Mouse (Mus musculus) neural tube, embryonic 15.5 days (tissue): ENCODE data around the gene Polr2b. TPM values are rescaled to one million over a fixed set of nuclear protein-coding genes. Genes with fewer than 3 reads are reported as not detected.

Experiments used
- ATAC-seq: fragments of 200-750 bp; cut with Nextera tagmentation; 2 replicates; pipeline ENCODE4 v1.8.0; 2017; ENCODE audit warnings: mild to moderate bottlenecking, moderate TSS enrichment, moderate library complexity; ENCODE audit not compliant: low FRiP score
- H3K27ac ChIP-seq: fragments of 300-500 bp; sonication (generic); replicated peaks from 2 replicates; pipeline ENCODE4 v1.5.1; 2015; ENCODE audit warnings: mild to moderate bottlenecking, inconsistent platforms
- H3K27me3 ChIP-seq: fragments of 300-500 bp; sonication (generic); replicated peaks from 2 replicates; pipeline ENCODE4 v1.6.1; 2015; ENCODE audit warnings: inconsistent platforms
- H3K36me3 ChIP-seq: fragments of 300-500 bp; sonication (generic); 2 replicates; pipeline ENCODE4 v1.6.1; 2015; ENCODE audit warnings: inconsistent platforms
- H3K4me1 ChIP-seq: fragments of 300-500 bp; sonication (generic); 2 replicates; pipeline ENCODE4 v1.6.1; 2015; ENCODE audit warnings: inconsistent platforms
- H3K4me2 ChIP-seq: fragments of 300-500 bp; sonication (generic); 2 replicates; pipeline ENCODE4 v1.6.1; 2015; ENCODE audit warnings: inconsistent platforms, mild to moderate bottlenecking, moderate library complexity
- H3K4me3 ChIP-seq: fragments of 300-500 bp; sonication (generic); replicated peaks from 2 replicates; pipeline ENCODE4 v1.5.1; 2015; ENCODE audit warnings: mild to moderate bottlenecking, inconsistent platforms
- H3K9ac ChIP-seq: fragments of 300-500 bp; sonication (generic); replicated peaks from 2 replicates; pipeline ENCODE4 v1.6.1; 2015; ENCODE audit warnings: mild to moderate bottlenecking, inconsistent platforms
- H3K9me3 ChIP-seq: fragments of 300-500 bp; sonication (generic); replicated peaks from 2 replicates; pipeline ENCODE4 v1.6.1; 2016; ENCODE audit warnings: inconsistent platforms
- WGBS: fragments of 180-500 bp; shearing (Covaris S2); methylation state at CpG from one replicate; pipeline ENCODE4 v1.1.7; 2015; ENCODE audit warnings: mixed read lengths; 5-methylcytosine and 5-hydroxymethylcytosine counted together
- polyA plus RNA-seq: library from polyadenylated mRNA; unstranded; fragments of >200 nt; fragmentation: Nextera tagmentation; extraction: Ambion mirVana; gene quantifications from 2 replicates; pipeline ENCODE4 v1.2.1, GENCODE M21; 2015

The Polr2b gene
- 52.2 and 54.0 TPM in 2 replicates for polyA plus RNA-seq

DNA sequence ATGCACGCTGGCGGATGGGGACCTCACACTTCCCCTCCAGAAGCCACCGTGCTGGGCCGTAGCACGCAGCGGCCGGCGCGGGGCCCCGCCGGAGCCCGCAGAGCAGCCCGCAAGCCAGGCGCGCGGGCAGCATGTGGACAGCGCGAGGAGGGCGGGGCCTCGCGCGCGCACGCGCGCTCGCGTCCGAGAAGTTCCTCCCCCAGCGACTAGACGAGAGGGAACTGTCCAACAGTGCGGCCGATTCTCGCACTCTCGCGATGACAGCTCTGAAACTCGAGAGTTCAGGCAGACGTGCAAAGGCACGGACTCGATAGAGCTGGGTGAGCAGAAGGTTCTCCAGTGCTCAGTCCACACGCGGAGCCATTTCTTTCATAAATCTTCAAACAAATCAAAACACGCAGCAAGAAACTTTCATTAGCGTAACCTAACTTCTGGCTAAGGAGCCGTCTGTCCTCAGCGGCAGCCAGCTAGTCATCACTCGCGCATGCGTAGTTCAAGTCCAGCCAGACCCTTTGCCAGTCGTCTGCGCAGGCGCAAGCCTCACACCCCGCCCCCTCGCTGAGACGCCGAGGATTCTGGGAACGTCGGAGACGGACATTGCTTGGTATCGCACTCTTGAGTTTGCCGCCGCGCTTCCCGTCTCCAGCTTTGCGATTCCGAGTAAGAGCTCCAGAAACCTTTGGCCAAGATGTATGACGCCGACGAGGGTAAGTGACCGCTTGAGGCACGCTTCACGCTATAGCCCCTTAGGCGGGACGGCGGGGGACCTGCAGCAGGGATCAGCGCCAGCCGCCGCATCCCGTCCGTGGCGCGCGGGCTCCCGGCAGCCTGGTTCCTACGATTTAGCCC is at the start of gene Polr2b, which contains the start of gene Noa1:
Polr2b (plus strand) TSS at position 224 of the 849 bp plus-strand sequence.
Noa1 (minus strand) TSS at position 161 of the 849 bp plus-strand sequence.
- Histone ChIP-seq H3K9me3 (no peaks in the 10 kb centered on the region), H3K27ac (peak within 1 kb of the TSS; percentile 91), H3K27me3 (no peaks in the 10 kb centered on the region), H3K4me2 (peak within 1 kb of the TSS; percentile 99), H3K4me3 (peak within 1 kb of the TSS; percentile 69), H3K36me3 (peaks cover 33% of the 10 kb centered on the region), H3K4me1 (peaks cover 34% of the 10 kb centered on the region), H3K9ac (peak within 1 kb of the TSS; percentile 81)
- under 1% methylated on average over 85 of the region's 85 CpGs for WGBS
- ATAC-seq = peak; percentile 96

DNA sequence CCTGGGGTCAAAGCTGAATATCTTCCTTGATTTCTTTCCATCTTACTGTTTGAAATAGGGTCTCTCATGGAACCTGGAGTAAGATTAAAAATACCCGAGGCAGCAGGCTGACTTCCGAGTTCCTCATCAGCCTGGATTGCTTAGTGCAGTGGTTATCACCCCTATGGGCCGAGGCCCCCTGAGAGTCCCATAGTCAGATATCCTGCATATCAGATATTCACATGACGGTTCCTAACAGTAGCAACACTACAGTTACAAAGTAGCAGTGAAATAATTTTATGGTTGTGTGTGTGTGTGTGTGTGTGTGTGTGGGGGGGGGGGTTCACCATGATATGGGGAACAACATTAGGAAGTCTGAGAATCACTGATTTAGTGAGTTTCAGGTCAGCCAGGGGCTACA is 48.8 kb upstream of the Polr2b start:
- H3K27me3 ChIP-seq = no peaks in the 10 kb centered on the region
- H3K9me3 ChIP-seq = no peaks in the 10 kb centered on the region
- no peak overlapping the region for H3K4me3 ChIP-seq
- no peaks in the 10 kb centered on the region for H3K36me3 ChIP-seq
- 82% methylated on average over 4 of the region's 4 CpGs for WGBS
- no peaks in the 10 kb centered on the region for H3K4me1 ChIP-seq
- no peak overlapping the region for H3K9ac ChIP-seq
- no peak overlapping the region for H3K27ac ChIP-seq
- ATAC-seq = no peak
- no peak overlapping the region for H3K4me2 ChIP-seq

DNA sequence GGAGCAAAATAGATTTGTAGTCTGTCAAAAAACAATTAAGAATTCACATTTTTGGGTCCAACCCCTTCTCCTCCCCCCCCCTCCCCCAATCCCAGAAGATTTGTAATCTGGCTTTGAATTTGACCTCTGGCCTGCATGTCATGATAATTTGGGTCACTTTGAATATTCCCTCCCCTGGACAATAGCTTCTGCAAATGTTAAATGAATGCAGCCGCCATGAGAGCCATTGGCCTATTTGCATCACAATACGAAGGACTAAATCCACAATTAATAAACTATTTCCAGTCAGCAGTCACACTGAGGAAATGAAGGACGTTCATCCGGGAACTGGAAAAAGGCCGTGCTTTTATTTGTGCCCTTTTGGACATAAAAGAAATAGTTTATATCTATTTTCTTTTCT is 47.8 kb upstream of the Polr2b start:
- Histone ChIP-seq H3K9me3 (no peaks in the 10 kb centered on the region), H3K4me2 (no peak overlapping the region), H3K4me3 (no peak overlapping the region), H3K4me1 (peaks cover 6% of the 10 kb centered on the region), H3K36me3 (no peaks in the 10 kb centered on the region), H3K27me3 (no peaks in the 10 kb centered on the region), H3K9ac (no peak overlapping the region), H3K27ac (no peak overlapping the region)
- WGBS = 20% methylated on average over 5 of the region's 5 CpGs
- ATAC-seq = no peak

DNA sequence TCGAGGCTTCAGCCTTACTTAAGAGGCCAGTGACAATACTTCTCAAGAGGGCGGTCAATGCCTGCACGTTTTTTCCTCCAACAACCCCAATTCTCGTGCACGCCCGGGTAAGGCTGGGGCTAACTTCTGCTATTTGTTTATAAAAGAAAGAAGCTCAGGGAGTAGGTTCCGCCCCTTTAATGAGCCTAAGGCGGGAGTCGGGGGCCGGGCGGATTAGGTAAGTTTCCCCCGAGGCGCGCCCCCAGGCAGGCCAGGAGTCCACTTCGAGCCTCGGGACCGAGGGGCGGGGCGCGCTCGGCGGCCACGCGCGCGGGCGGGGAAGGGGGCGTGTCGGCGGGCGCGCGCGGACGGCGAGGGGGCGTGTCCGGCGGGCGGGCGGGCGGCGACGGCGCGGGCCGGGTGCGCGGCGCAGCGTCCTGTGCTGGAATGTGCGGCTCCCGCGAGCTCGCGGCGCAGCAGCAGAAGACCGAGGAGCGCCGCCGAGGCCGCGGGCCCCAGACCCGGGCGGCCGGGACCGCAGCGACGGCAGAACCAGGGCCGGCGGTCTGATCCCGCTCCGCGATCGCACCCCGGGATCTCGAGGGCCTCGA is 44.8 kb upstream of the Polr2b start, which contains the start of gene Rest:
Rest (plus strand) TSS at position 411 of the 590 bp plus-strand sequence.
- peaks cover 8% of the 10 kb centered on the region; the same call in 1 of the 2 replicates for H3K36me3 ChIP-seq
- H3K4me2 ChIP-seq = peak within 1 kb of the TSS; percentile 67
- no peaks in the 10 kb centered on the region for H3K9me3 ChIP-seq
- H3K9ac ChIP-seq = peak within 1 kb of the TSS; percentile 75
- H3K4me1 ChIP-seq = peaks cover 16% of the 10 kb centered on the region
- WGBS = under 1% methylated on average over 72 of the region's 78 CpGs
- H3K4me3 ChIP-seq = peak within 1 kb of the TSS; percentile 72
- H3K27ac ChIP-seq = peak within 1 kb of the TSS; percentile 85
- ATAC-seq = peak; percentile 89
- 0 out of 2 replicates have a peak, but pooled peaks cover 2% of the 10 kb centered on the region for H3K27me3 ChIP-seq

DNA sequence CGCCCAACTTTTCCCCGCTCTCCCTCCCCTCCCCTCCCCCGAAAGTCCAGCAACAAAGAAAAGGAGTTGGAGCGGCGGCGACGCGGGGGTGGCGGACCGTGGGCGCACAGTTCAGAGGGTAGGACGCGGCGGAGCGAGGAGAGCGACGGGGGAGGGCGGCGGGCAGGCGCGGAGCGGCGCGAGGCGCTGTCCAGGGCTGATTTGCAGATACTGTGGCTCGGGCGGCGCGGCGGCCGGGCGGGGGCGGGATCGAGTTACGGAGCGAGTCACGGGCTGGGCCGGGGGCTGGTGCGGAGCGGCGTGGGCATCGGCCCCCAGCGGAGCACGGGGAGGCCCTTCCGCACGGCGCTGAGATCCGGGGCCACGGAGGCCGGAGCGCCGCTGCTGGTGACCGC is 44.3 kb upstream of the Polr2b start:
- Histone ChIP-seq H3K27ac (peak overlapping the region; percentile 85), H3K4me2 (peak overlapping the region; percentile 67), H3K4me1 (peaks cover 16% of the 10 kb centered on the region), H3K9me3 (no peaks in the 10 kb centered on the region), H3K9ac (peak overlapping the region; percentile 75), H3K27me3 (0 out of 2 replicates have a peak, but pooled peaks cover 2% of the 10 kb centered on the region), H3K4me3 (peak overlapping the region; percentile 72), H3K36me3 (peaks cover 8% of the 10 kb centered on the region; the same call in 1 of the 2 replicates)
- WGBS = under 1% methylated on average over 36 of the region's 53 CpGs
- peak; percentile 84 for ATAC-seq

DNA sequence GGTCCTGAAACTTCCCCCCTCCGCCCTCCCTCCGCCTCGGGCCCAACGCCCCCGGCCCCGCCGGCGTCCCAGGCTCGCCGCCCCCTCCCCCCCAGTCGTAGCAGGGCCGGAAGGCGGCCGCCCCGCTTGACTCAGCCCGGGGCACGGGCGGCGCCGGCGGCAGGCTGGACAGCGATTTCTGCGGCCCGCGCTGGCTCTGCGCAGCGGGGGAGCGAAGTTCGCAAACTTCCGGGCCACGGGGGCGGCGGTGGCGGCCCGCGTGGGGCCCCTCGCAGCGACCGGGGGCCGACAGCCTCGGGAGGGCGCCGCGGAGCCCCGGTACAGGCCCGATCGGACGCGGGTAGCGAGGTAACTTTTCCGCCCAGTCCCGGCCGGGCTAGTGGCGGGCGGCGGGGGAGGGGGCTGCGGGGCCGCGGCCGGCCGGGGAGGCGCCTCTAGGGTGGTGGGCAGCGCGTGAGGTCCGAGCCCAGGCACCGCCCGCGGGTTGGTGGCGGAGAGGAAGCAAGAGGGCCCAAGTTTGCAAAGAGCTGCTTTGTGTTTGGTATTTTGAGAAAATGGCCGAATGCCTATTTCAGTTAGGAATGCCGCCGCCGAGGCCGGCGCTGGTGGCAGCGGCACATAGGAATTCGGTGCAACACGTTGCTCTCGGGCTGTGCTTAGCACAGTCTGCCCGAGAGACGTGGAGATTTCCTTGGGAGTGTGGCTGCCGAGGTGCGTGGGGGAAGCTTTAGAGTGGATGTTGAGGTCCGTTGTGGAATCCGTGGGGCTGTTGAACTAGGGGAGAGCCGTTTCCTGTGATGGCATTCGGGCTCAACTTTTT is 43.7 kb upstream of the Polr2b start:
- no peaks in the 10 kb centered on the region for H3K9me3 ChIP-seq
- peaks cover 8% of the 10 kb centered on the region; the same call in 1 of the 2 replicates for H3K36me3 ChIP-seq
- under 1% methylated on average over 83 of the region's 87 CpGs for WGBS
- peak overlapping the region; percentile 85 for H3K27ac ChIP-seq
- H3K4me1 ChIP-seq = peaks cover 16% of the 10 kb centered on the region
- ATAC-seq = peak; percentile 65
- H3K27me3 ChIP-seq = 0 out of 2 replicates have a peak, but pooled peaks cover 2% of the 10 kb centered on the region
- peak overlapping the region; percentile 72 for H3K4me3 ChIP-seq
- peak overlapping the region; percentile 67 for H3K4me2 ChIP-seq
- H3K9ac ChIP-seq = peak overlapping the region; percentile 75

DNA sequence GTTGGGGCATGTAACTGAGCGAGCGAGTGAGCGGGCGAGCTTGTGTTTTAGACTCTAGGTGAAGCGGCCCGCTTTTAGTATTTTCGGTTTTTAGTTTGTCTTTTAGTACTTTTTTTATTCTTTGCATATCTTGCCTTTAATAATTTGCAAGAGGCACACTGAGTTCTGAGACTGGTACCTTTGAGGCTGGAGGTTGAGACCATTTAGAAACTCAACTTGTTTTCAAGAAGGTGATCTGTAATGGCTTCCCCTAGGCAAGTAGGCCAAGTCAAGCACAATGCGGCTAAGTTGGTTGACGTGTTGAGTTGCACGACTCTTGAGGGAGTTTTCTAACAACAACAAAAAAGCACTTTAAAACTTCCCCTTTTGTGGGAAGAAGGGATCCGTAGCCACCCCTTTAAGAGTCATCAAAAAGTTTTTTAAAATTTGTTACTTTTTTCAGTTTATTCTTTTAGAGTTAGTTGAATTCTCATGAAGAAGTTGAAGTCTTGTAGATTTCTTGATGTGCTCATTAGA is 43.0 kb upstream of the Polr2b start:
- WGBS = 2% methylated on average over 11 of the region's 11 CpGs
- H3K4me2 ChIP-seq = peak overlapping the region; percentile 67
- no peaks in the 10 kb centered on the region for H3K9me3 ChIP-seq
- no peak for ATAC-seq
- H3K9ac ChIP-seq = peak overlapping the region; percentile 75
- H3K4me3 ChIP-seq = peak overlapping the region; percentile 72
- 0 out of 2 replicates have a peak, but pooled peaks cover 2% of the 10 kb centered on the region for H3K27me3 ChIP-seq
- peak overlapping the region; percentile 85 for H3K27ac ChIP-seq
- peaks cover 16% of the 10 kb centered on the region for H3K4me1 ChIP-seq
- H3K36me3 ChIP-seq = peaks cover 8% of the 10 kb centered on the region; the same call in 1 of the 2 replicates

DNA sequence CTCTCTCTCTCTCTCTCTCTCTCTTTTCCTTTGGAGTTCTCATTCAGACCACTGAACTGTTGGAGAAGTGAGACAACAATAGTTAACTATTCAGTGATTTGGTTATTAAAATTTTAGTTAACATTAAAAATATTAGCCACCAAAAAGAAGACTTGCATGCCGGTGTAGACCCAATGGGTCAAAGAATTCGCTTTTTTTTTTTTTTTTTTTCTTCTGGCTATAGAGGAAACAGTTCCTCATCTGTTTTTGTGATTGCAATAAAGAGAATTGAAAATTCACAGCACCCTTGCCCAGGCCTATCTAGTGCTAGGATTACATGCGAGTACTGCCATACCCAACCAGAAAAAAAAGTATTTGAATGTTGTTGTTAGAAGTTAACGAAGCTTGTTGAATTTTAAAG is 42.5 kb upstream of the Polr2b start:
- Histone ChIP-seq H3K27me3 (0 out of 2 replicates have a peak, but pooled peaks cover 2% of the 10 kb centered on the region), H3K9ac (no peak overlapping the region), H3K27ac (no peak overlapping the region), H3K4me3 (0 out of 2 replicates have a peak overlapping the region, but pooled peaks have one; percentile 72), H3K9me3 (no peaks in the 10 kb centered on the region), H3K36me3 (peaks cover 8% of the 10 kb centered on the region; the same call in 1 of the 2 replicates), H3K4me2 (peak overlapping the region; percentile 67), H3K4me1 (peaks cover 16% of the 10 kb centered on the region)
- ATAC-seq = no peak
- 78% methylated on average over 4 of the region's 4 CpGs for WGBS

DNA sequence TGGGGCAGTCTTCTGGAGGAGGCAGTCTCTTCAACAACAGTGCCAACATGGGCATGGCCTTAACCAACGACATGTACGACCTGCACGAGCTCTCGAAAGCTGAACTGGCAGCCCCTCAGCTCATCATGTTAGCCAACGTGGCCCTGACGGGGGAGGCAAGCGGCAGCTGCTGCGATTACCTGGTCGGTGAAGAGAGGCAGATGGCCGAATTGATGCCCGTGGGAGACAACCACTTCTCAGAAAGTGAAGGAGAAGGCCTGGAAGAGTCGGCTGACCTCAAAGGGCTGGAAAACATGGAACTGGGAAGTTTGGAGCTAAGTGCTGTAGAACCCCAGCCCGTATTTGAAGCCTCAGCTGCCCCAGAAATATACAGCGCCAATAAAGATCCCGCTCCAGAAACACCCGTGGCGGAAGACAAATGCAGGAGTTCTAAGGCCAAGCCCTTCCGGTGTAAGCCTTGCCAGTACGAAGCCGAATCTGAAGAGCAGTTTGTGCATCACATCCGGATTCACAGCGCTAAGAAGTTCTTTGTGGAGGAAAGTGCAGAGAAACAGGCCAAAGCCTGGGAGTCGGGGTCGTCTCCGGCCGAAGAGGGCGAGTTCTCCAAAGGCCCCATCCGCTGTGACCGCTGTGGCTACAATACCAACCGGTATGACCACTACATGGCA is 41.9 kb upstream of the Polr2b start:
- no peaks in the 10 kb centered on the region for H3K9me3 ChIP-seq
- 0 out of 2 replicates have a peak, but pooled peaks cover 2% of the 10 kb centered on the region for H3K27me3 ChIP-seq
- ATAC-seq = no peak
- no peak overlapping the region for H3K4me2 ChIP-seq
- H3K4me3 ChIP-seq = no peak overlapping the region
- H3K9ac ChIP-seq = no peak overlapping the region
- no peak overlapping the region for H3K27ac ChIP-seq
- peaks cover 16% of the 10 kb centered on the region for H3K4me1 ChIP-seq
- H3K36me3 ChIP-seq = peaks cover 10% of the 10 kb centered on the region
- 94% methylated on average over 30 of the region's 30 CpGs for WGBS

DNA sequence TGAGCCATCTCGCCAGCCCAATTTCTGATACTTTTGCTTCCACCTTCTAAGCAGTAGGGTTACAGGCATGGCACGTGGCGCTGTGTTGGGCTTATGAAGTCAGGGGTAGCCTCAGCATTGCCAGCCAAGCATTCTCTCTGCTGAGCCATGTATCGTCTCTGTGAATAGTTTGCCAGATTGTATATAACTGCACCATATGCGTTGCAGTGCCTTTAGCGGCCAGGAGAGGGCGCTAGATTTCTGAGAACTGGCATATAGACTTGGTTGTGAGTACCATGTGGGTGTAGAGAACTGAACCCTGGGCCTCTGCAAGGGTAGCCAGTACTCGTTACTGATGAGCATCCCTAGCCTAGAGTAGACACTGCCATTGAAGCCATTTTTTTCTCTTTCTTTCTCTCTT is 40.5 kb upstream of the Polr2b start:
- H3K27ac ChIP-seq = no peak overlapping the region
- 78% methylated on average over 8 of the region's 8 CpGs for WGBS
- H3K9me3 ChIP-seq = no peaks in the 10 kb centered on the region
- H3K36me3 ChIP-seq = peaks cover 15% of the 10 kb centered on the region
- no peak overlapping the region for H3K9ac ChIP-seq
- H3K4me1 ChIP-seq = peaks cover 16% of the 10 kb centered on the region
- 0 out of 2 replicates have a peak, but pooled peaks cover 2% of the 10 kb centered on the region for H3K27me3 ChIP-seq
- no peak overlapping the region for H3K4me2 ChIP-seq
- H3K4me3 ChIP-seq = no peak overlapping the region
- no peak for ATAC-seq
